In the genomic region with DNA sequence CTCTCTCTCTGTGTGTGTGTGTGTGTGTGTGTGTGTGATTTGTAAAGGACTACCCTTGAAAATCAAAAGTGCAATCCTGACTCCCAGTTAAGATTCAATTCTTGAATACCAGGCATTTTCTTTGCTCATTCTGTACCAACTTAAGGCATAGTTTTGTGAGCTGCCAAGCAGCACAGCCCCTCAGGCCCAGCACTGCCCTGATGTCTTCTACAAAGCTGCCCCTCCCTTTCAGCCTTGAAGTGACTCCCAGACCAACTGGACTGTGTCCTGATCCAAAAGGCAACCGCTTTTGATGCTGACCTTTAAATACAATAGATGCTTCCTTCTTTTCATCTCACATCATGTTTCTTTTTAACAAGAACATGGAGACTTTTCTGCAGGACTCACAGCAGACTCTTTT, we compare ENCODE assay signal across 23 mouse cellular contexts.
DNase-seq lines count a peak whose midpoint lies in the region; ATAC-seq and TF ChIP-seq lines count a peak whose summit lies in the region.
"Had no signal": no experiment of that assay in that cellular context is flagged by ENCODE, and none has a peak within 500 bp of the region (broad histone marks: within the 10 kb centered on the region; RNA-seq: fewer than 3 reads in every experiment).

No protein-coding gene starts in this region.

- TF ChIP-seq CTCF in lung, postnatal 0 days (IDR thresholded peaks at IDR 0.05): no peak
- TF ChIP-seq CTCF in lung, adult 2 months (IDR thresholded peaks at IDR 0.05; ENCODE audit: insufficient read depth, low read length): no peak
- no peak for TF ChIP-seq CTCF in midbrain, postnatal 0 days (IDR thresholded peaks at IDR 0.05)

- no peaks in the 10 kb centered on the region for H3K27me3 ChIP-seq in embryonic facial prominence, embryonic 13.5 days
- H3K27me3 ChIP-seq in embryonic facial prominence, embryonic 10.5 days (replicated peaks; ENCODE audit: low read depth, poor library complexity, severe bottlenecking): no peaks in the 10 kb centered on the region
- no peaks in the 10 kb centered on the region for H3K27me3 ChIP-seq in lung, postnatal 0 days (replicated peaks; ENCODE audit: insufficient read depth, low read length)
- H3K27me3 ChIP-seq in midbrain, postnatal 0 days (ENCODE audit: insufficient read depth, low read length): no peaks in the 10 kb centered on the region
- no peaks in the 10 kb centered on the region for H3K27me3 ChIP-seq in midbrain, embryonic 11.5 days (ENCODE audit: control insufficient read depth, insufficient read depth, low read length)
- H3K27me3 ChIP-seq: embryonic facial prominence, embryonic 15.5 days; hindbrain, embryonic 12.5 days had no signal

- H3K9ac ChIP-seq in embryonic facial prominence, embryonic 13.5 days: no peak overlapping the region
- H3K9ac ChIP-seq in lung, postnatal 0 days (replicated peaks; ENCODE audit: low read depth): no peak overlapping the region
- no peak overlapping the region for H3K9ac ChIP-seq in midbrain, postnatal 0 days (replicated peaks; ENCODE audit: low read length, poor library complexity, severe bottlenecking)
- no peak overlapping the region for H3K9ac ChIP-seq in midbrain, embryonic 11.5 days (ENCODE audit: low read length)
- H3K9ac ChIP-seq: embryonic facial prominence, embryonic 15.5 days; forebrain, postnatal 0 days; hindbrain, embryonic 12.5 days had no signal

- H3K36me3 ChIP-seq in embryonic facial prominence, embryonic 13.5 days: no peaks in the 10 kb centered on the region
- no peaks in the 10 kb centered on the region for H3K36me3 ChIP-seq in embryonic facial prominence, embryonic 10.5 days (replicated peaks)
- no peaks in the 10 kb centered on the region for H3K36me3 ChIP-seq in lung, postnatal 0 days (ENCODE audit: insufficient read depth, low read length)
- H3K36me3 ChIP-seq in midbrain, postnatal 0 days (ENCODE audit: insufficient read depth, low read length): no peaks in the 10 kb centered on the region
- H3K36me3 ChIP-seq in midbrain, embryonic 11.5 days (ENCODE audit: control insufficient read depth, insufficient read depth, low read length): no peaks in the 10 kb centered on the region
- H3K36me3 ChIP-seq: embryonic facial prominence, embryonic 15.5 days; hindbrain, embryonic 12.5 days had no signal

- H3K9me3 ChIP-seq in embryonic facial prominence, embryonic 13.5 days: no peaks in the 10 kb centered on the region
- no peaks in the 10 kb centered on the region for H3K9me3 ChIP-seq in embryonic facial prominence, embryonic 10.5 days
- no peaks in the 10 kb centered on the region for H3K9me3 ChIP-seq in lung, postnatal 0 days (ENCODE audit: low read length)
- no peaks in the 10 kb centered on the region for H3K9me3 ChIP-seq in midbrain, postnatal 0 days (ENCODE audit: low read length)
- no peaks in the 10 kb centered on the region for H3K9me3 ChIP-seq in midbrain, embryonic 11.5 days (ENCODE audit: control insufficient read depth, low read length)
- H3K9me3 ChIP-seq: embryonic facial prominence, embryonic 15.5 days; hindbrain, embryonic 12.5 days had no signal

- H3K4me1 ChIP-seq in embryonic facial prominence, embryonic 13.5 days: peaks cover 21% of the 10 kb centered on the region
- H3K4me1 ChIP-seq in embryonic facial prominence, embryonic 10.5 days: peaks cover 43% of the 10 kb centered on the region
- H3K4me1 ChIP-seq in lung, postnatal 0 days (ENCODE audit: insufficient read depth, low read depth, low read length): no peaks in the 10 kb centered on the region
- no peaks in the 10 kb centered on the region for H3K4me1 ChIP-seq in lung, adult 2 months (ENCODE audit: control insufficient read depth, insufficient read depth, low read length)
- no peaks in the 10 kb centered on the region for H3K4me1 ChIP-seq in midbrain, postnatal 0 days (ENCODE audit: insufficient read depth, low read length)
- peaks cover 4% of the 10 kb centered on the region; the same call in 1 of the 2 replicates for H3K4me1 ChIP-seq in midbrain, embryonic 11.5 days (ENCODE audit: control insufficient read depth, insufficient read depth, low read length)
- H3K4me1 ChIP-seq: hindbrain, embryonic 12.5 days had no signal

- peak; percentile 17 for DNase-seq in adrenal gland, postnatal 14 days
- DNase-seq in adrenal gland, adult 8-10 months: no peak
- no peak for DNase-seq in embryonic facial prominence, embryonic 10.5 days (ENCODE audit: low spot score)
- peak; percentile 30 for DNase-seq in lung, postnatal 0 days (ENCODE audit: low spot score)
- DNase-seq in lung, adult 2 months: no peak
- peak; percentile 11 for DNase-seq in midbrain, postnatal 0 days (ENCODE audit: low spot score)
- no peak for DNase-seq in midbrain, embryonic 11.5 days (ENCODE audit: low spot score, missing footprints)
- DNase-seq: cerebellum, adult 18-20 months; cerebellum, adult 9-10 months; cerebellum, postnatal 14 days; forebrain, postnatal 0 days; gastrocnemius, adult 2 months; gastrocnemius, postnatal 14 days; heart, adult 11 months had no signal

- no peak for ATAC-seq in embryonic facial prominence, embryonic 13.5 days (ENCODE audit: insufficient number of reproducible peaks, insufficient read depth, low FRiP score, low TSS enrichment, low read depth)
- ATAC-seq in lung, postnatal 0 days: peak; percentile 75
- ATAC-seq in midbrain, postnatal 0 days (ENCODE audit: low FRiP score): no peak
- ATAC-seq in midbrain, embryonic 11.5 days (ENCODE audit: low FRiP score): no peak
- ATAC-seq: CD4-positive, CD25-positive, alpha-beta regulatory T cell, adult 4 months; forebrain, embryonic 14.5 days; forebrain, postnatal 0 days; hindbrain, embryonic 16.5 days; inflammation-experienced regulatory T-cells, adult 6 months; intestine, embryonic 16.5 days had no signal

- WGBS in embryonic facial prominence, embryonic 13.5 days: 39% methylated on average over 1 of the region's 1 CpGs
- WGBS in embryonic facial prominence, embryonic 10.5 days: 60% methylated on average over 1 of the region's 1 CpGs
- 32% methylated on average over 1 of the region's 1 CpGs for WGBS in lung, postnatal 0 days
- 49% methylated on average over 1 of the region's 1 CpGs for WGBS in lung, adult 2 months
- WGBS in midbrain, postnatal 0 days: 14% methylated on average over 1 of the region's 1 CpGs
- 14% methylated on average over 1 of the region's 1 CpGs for WGBS in midbrain, embryonic 11.5 days

- TF ChIP-seq POLR2A in lung, adult 2 months (IDR thresholded peaks at IDR 0.05; ENCODE audit: borderline replicate concordance, extremely low read depth, low read depth, low read length): no peak

- H3K27ac ChIP-seq in embryonic facial prominence, embryonic 13.5 days: 0 out of 2 replicates have a peak overlapping the region, but pooled peaks have one; percentile 48
- H3K27ac ChIP-seq in embryonic facial prominence, embryonic 10.5 days (replicated peaks): no peak overlapping the region
- H3K27ac ChIP-seq in lung, postnatal 0 days (ENCODE audit: low read length): no peak overlapping the region
- H3K27ac ChIP-seq in midbrain, postnatal 0 days (ENCODE audit: low read depth, low read length): no peak overlapping the region
- no peak overlapping the region for H3K27ac ChIP-seq in midbrain, embryonic 11.5 days (ENCODE audit: low read depth, low read length)
- H3K27ac ChIP-seq: embryonic facial prominence, embryonic 15.5 days; gastrocnemius, adult 2 months; hindbrain, embryonic 12.5 days had no signal

- no peak overlapping the region for H3K4me3 ChIP-seq in embryonic facial prominence, embryonic 13.5 days
- H3K4me3 ChIP-seq in embryonic facial prominence, embryonic 10.5 days: no peak overlapping the region
- H3K4me3 ChIP-seq in lung, postnatal 0 days (ENCODE audit: low read depth, low read length): no peak overlapping the region
- no peak overlapping the region for H3K4me3 ChIP-seq in lung, adult 2 months (replicated peaks; ENCODE audit: extremely low read depth, low read depth, low read length)
- no peak overlapping the region for H3K4me3 ChIP-seq in midbrain, postnatal 0 days (ENCODE audit: low read depth, low read length)
- H3K4me3 ChIP-seq in midbrain, embryonic 11.5 days (ENCODE audit: low read depth, low read length): no peak overlapping the region
- H3K4me3 ChIP-seq: embryonic facial prominence, embryonic 15.5 days; gastrocnemius, adult 2 months; hindbrain, embryonic 12.5 days had no signal

- H3K4me2 ChIP-seq in embryonic facial prominence, embryonic 13.5 days: no peak overlapping the region
- no peak overlapping the region for H3K4me2 ChIP-seq in lung, postnatal 0 days (replicated peaks; ENCODE audit: low read depth, low read length)
- H3K4me2 ChIP-seq in midbrain, postnatal 0 days (ENCODE audit: low read depth, low read length, poor library complexity, severe bottlenecking): no peak overlapping the region
- no peak overlapping the region for H3K4me2 ChIP-seq in midbrain, embryonic 11.5 days
- H3K4me2 ChIP-seq: embryonic facial prominence, embryonic 15.5 days; heart, embryonic 11.5 days; hindbrain, embryonic 12.5 days had no signal

- TF ChIP-seq EP300 in lung, postnatal 0 days (IDR thresholded peaks at IDR 0.05): peak; percentile 76

Comparison
In these comparisons a context has a peak if more than half of its experiments do, and no peak if none do; other contexts are left out.
1. DNase-seq: peak in adrenal gland, postnatal 14 days (single experiment), lung, postnatal 0 days (single experiment) and midbrain, postnatal 0 days (single experiment); none in adrenal gland, adult 8-10 months (single experiment), embryonic facial prominence, embryonic 10.5 days (single experiment), lung, adult 2 months (single experiment) and midbrain, embryonic 11.5 days (single experiment).